Mouse (Mus musculus) myocyte (in vitro differentiated cells): ENCODE results near the gene Zfp771. TPM values are rescaled to one million over a fixed set of nuclear protein-coding genes. Genes with fewer than 3 reads are reported as not detected.

ENCODE experiments used
- H3K27me3 ChIP-seq: one replicate; pipeline ENCODE4 v1.6.1; 2011; ENCODE audit not compliant: control insufficient read depth, insufficient read depth, insufficient read length
- H3K36me3 ChIP-seq: one replicate; pipeline ENCODE4 v1.6.1; 2011; ENCODE audit not compliant: control insufficient read depth, insufficient read depth
- H3K4me2 ChIP-seq: one replicate; pipeline ENCODE4 v1.6.1; 2011; ENCODE audit warnings: low read depth, control low read depth
- H3K4me3 ChIP-seq: one replicate; pipeline ENCODE4 v1.5.1; 2011; ENCODE audit warnings: mild to moderate bottlenecking, control low read depth, moderate library complexity
- H3K79me2 ChIP-seq: one replicate; pipeline ENCODE4 v1.6.1; 2011; ENCODE audit not compliant: control insufficient read depth, insufficient read depth
- H3ac ChIP-seq: one replicate; pipeline ENCODE4 v1.6.1; 2011; ENCODE audit not compliant: control insufficient read depth, insufficient read length
- CEBPB ChIP-seq: IDR thresholded peaks from 2 replicates; pipeline ENCODE4 v1.6.1; 2011; ENCODE audit warnings: mild to moderate bottlenecking, moderate library complexity; ENCODE audit not compliant: poor library complexity, insufficient read depth, severe bottlenecking
- E2F4 ChIP-seq: IDR thresholded peaks from one replicate; pipeline ENCODE4 v1.6.1; 2011; ENCODE audit warnings: mild to moderate bottlenecking, control low read depth, moderate library complexity; ENCODE audit not compliant: insufficient read depth
- MAX ChIP-seq: IDR thresholded peaks from one replicate; pipeline ENCODE4 v1.6.1; 2011; ENCODE audit warnings: low read depth, mild to moderate bottlenecking, control low read depth
- MYOD1 ChIP-seq, 3 experiments: IDR thresholded peaks; one replicate each; pipeline ENCODE4 v1.6.1; 2011; ENCODE audit warnings: control low read depth in 2 of 3, low read depth in 2 of 3, mild to moderate bottlenecking in 2 of 3, moderate library complexity in 1 of 3; ENCODE audit not compliant: insufficient read length in 2 of 3, control insufficient read depth in 1 of 3
- MYOG ChIP-seq, 3 experiments: IDR thresholded peaks; one replicate each; pipeline ENCODE4 v1.6.1; 2011; ENCODE audit warnings: control low read depth in 2 of 3, low read depth in 2 of 3, mild to moderate bottlenecking in 2 of 3; ENCODE audit not compliant: insufficient read length in 2 of 3, control insufficient read depth in 1 of 3, insufficient read depth in 1 of 3
- POLR2A ChIP-seq: IDR thresholded peaks from one replicate; pipeline ENCODE4 v1.6.1; 2011; ENCODE audit warnings: low read depth, mild to moderate bottlenecking, control low read depth, moderate library complexity; ENCODE audit not compliant: insufficient read length
- POLR2AphosphoS2 ChIP-seq: IDR thresholded peaks from one replicate; pipeline ENCODE4 v1.6.1; 2011; ENCODE audit warnings: low read depth, control low read depth; ENCODE audit not compliant: insufficient read length
- REST ChIP-seq: IDR thresholded peaks from one replicate; pipeline ENCODE4 v1.6.1; 2011; ENCODE audit warnings: mild to moderate bottlenecking, control low read depth, moderate library complexity; ENCODE audit not compliant: insufficient read depth, insufficient read length
- SRF ChIP-seq: IDR thresholded peaks from one replicate; pipeline ENCODE4 v1.6.1; 2011; ENCODE audit warnings: low read depth; ENCODE audit not compliant: control insufficient read depth, insufficient read length
- TCF12 ChIP-seq: IDR thresholded peaks from one replicate; pipeline ENCODE4 v1.6.1; 2011; ENCODE audit warnings: mild to moderate bottlenecking, control low read depth; ENCODE audit not compliant: poor library complexity, insufficient read depth, severe bottlenecking
- TCF3 ChIP-seq: IDR thresholded peaks from one replicate; pipeline ENCODE4 v1.6.1; 2011; ENCODE audit warnings: low read depth, control low read depth; ENCODE audit not compliant: insufficient read length
- USF1 ChIP-seq: IDR thresholded peaks from one replicate; pipeline ENCODE4 v1.6.1; 2011; ENCODE audit warnings: low read depth, mild to moderate bottlenecking, control low read depth, moderate library complexity
- polyA plus RNA-seq: library from polyadenylated mRNA; unstranded; fragments of >200 nt; fragmentation: generic; extraction: Trizol; gene quantifications from one replicate; pipeline ENCODE4 v1.2.1, GENCODE M21; 2012; ENCODE audit warnings: missing spikeins

Zfp771 gene
- polyA plus RNA-seq, 1 experiment = 34.9 TPM

GRCm38 (mm10) chr7:127270256-127270655 is 26.2 kb downstream of the Zfp771 start:
- TF ChIP-seq E2F4 (no peak), CEBPB (no peak), REST (no peak), MAX (no peak), MYOG (IDR thresholded peaks at IDR 0.05; ENCODE audit: control insufficient read depth in 1 of 3, insufficient read depth in 1 of 3, insufficient read length in 2 of 3, low read depth in 2 of 3) (no peak), USF1 (no peak), POLR2AphosphoS2 (no peak), POLR2A (no peak), TCF12 (no peak), SRF (no peak), TCF3 (no peak), MYOD1 (IDR thresholded peaks at IDR 0.05; ENCODE audit: control insufficient read depth in 1 of 3, insufficient read length in 2 of 3, low read depth in 2 of 3) (no peak)
- Histone ChIP-seq H3ac (no peak overlapping the region), H3K27me3 (no peaks in the 10 kb centered on the region), H3K4me2 (no peak overlapping the region), H3K79me2 (peaks cover 4% of the 10 kb centered on the region), H3K4me3 (no peak overlapping the region), H3K36me3 (no peaks in the 10 kb centered on the region)

- H3ac ChIP-seq = no peak overlapping the region
- no peak overlapping the region for H3K4me3 ChIP-seq
- H3K79me2 ChIP-seq = peaks cover 4% of the 10 kb centered on the region
- H3K36me3 ChIP-seq = no peaks in the 10 kb centered on the region
- no peak overlapping the region for H3K4me2 ChIP-seq
- no peaks in the 10 kb centered on the region for H3K27me3 ChIP-seq
- TF ChIP-seq MYOD1 (IDR thresholded peaks at IDR 0.05; ENCODE audit: control insufficient read depth in 1 of 3, insufficient read length in 2 of 3, low read depth in 2 of 3) = no peak
- TF ChIP-seq MAX = no peak
- TF ChIP-seq TCF3 = no peak
- TF ChIP-seq REST = no peak
- no peak for TF ChIP-seq SRF
- TF ChIP-seq E2F4 = no peak
Observed at GRCm38 (mm10) chr7:127270666-127271065, 26.6 kb downstream of the Zfp771 start.

DNA sequence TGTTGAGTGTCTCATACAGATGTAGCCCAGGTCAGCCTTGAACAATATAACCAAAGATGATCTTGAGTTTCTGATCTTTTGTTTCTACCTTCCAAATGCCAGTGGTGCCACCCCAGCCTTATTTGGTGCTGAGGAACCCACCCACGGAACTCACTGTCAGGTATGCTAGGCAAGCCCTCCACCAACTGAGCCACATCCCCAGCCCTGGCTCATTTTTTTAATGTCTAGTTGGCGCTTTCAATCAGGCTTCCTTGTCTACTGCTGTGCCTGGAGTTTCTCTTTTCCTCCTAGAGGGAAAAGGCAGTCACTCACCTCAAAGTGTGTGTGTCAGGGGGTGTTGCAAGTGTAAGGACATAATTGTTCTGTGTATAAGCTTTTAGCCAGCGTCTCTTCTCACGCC is 27.0 kb downstream of the Zfp771 start:
- Histone ChIP-seq H3K27me3 (no peaks in the 10 kb centered on the region), H3K36me3 (no peaks in the 10 kb centered on the region), H3K4me2 (no peak overlapping the region), H3K79me2 (peaks cover 4% of the 10 kb centered on the region), H3ac (no peak overlapping the region), H3K4me3 (no peak overlapping the region)
- TF ChIP-seq MYOD1 (IDR thresholded peaks at IDR 0.05; ENCODE audit: control insufficient read depth in 1 of 3, insufficient read length in 2 of 3, low read depth in 2 of 3) (no peak), SRF (no peak), USF1 (no peak), TCF12 (no peak), POLR2A (no peak), POLR2AphosphoS2 (no peak), MAX (no peak), MYOG (IDR thresholded peaks at IDR 0.05; ENCODE audit: control insufficient read depth in 1 of 3, insufficient read depth in 1 of 3, insufficient read length in 2 of 3, low read depth in 2 of 3) (no peak), REST (no peak), CEBPB (no peak), E2F4 (no peak), TCF3 (no peak)

GRCm38 (mm10) chr7:127272566-127272965 is 28.5 kb downstream of the Zfp771 start:
- Histone ChIP-seq H3K79me2 (peaks cover 4% of the 10 kb centered on the region), H3K4me3 (peak overlapping the region; percentile 46), H3K36me3 (no peaks in the 10 kb centered on the region), H3ac (no peak overlapping the region), H3K27me3 (no peaks in the 10 kb centered on the region), H3K4me2 (peak overlapping the region; percentile 71)
- TF ChIP-seq MYOD1 (IDR thresholded peaks at IDR 0.05; ENCODE audit: control insufficient read depth in 1 of 3, insufficient read length in 2 of 3, low read depth in 2 of 3) (no peak), REST (no peak), SRF (no peak), CEBPB (no peak), POLR2A (no peak), USF1 (no peak), MAX (no peak), TCF3 (no peak), E2F4 (no peak), TCF12 (no peak)

GRCm38 (mm10) chr7:127273118-127273923 is 29.2 kb downstream of the Zfp771 start:
- Histone ChIP-seq H3K79me2 (peaks cover 4% of the 10 kb centered on the region), H3K36me3 (no peaks in the 10 kb centered on the region), H3ac (peak overlapping the region; percentile 82), H3K27me3 (no peaks in the 10 kb centered on the region), H3K4me2 (peak overlapping the region; percentile 71), H3K4me3 (peak overlapping the region; percentile 46)
- TF ChIP-seq REST (no peak), CEBPB (no peak), USF1 (no peak), TCF12 (no peak), POLR2A (no peak), SRF (no peak), TCF3 (no peak)
